Mouse (Mus musculus) heart, postnatal 14 days (tissue): Measurements from ENCODE around the gene Rasl11a. TPM values are rescaled to one million over a fixed set of nuclear protein-coding genes. Genes with fewer than 3 reads are reported as not detected.

Source experiments
- DNase-seq, 2 experiments: peaks; one replicate each; pipeline ENCODE4 v3.0.0; 2021 to 2022
- intact Hi-C: fragments of 180-260 bp; cut with DNase I; formaldehyde crosslinking; loops from one replicate; pipeline ENCODE4 v1.15.1; 2025
- long read RNA-seq, 2 experiments: library from polyadenylated mRNA; stranded (forward); transcript quantifications; one replicate each; pipeline ENCODE4 v2.0.0; 2021
- total RNA-seq, 2 experiments: library from RNA; stranded (reverse); gene quantifications; 2 replicates each; pipeline ENCODE4 v1.2.3; 2021

Rasl11a gene
- total RNA-seq, result 1 to 10 TPM; 4.4 to 5.8 TPM
- long read RNA-seq, experiment 1, transcript Rasl11a-201 (4 exons, 1,126 nt), result major isoform, 12 of 12 reads
- long read RNA-seq, experiment 1, partial matches to known transcripts, result 0 of 12 reads
- long read RNA-seq, experiment 1, other reads (novel, unspliced or antisense), result 0 of 12 reads
- long read RNA-seq, experiment 2, transcript Rasl11a-201 (4 exons, 1,126 nt), result major isoform, 11 of 11 reads
- long read RNA-seq, experiment 2, partial matches to known transcripts, result 0 of 11 reads
- long read RNA-seq, experiment 2, other reads (novel, unspliced or antisense), result 0 of 11 reads

- intact Hi-C loops, result loop anchor here (2.0 kb wide), 1 partner anchor 60 kb away; no protein-coding TSS in a partner anchor
Measured at GRCm38 (mm10) chr5:146844945-146845365, at the start of gene Rasl11a. Rasl11a (plus strand) TSS chr5:146845071.

GRCm38 (mm10) chr5:146795728-146796127 is 49.1 kb upstream of the Rasl11a start:
- intact Hi-C loops, result loop anchor here (1.0 to 5.0 kb wide), 4 partner anchors 25 to 107 kb away; partner anchors contain the start of gene Rpl21
- no peak for DNase-seq

More at GRCm38 (mm10) chr5:146844945-146845365, at the start of gene Rasl11a:
- DNase-seq, result peak; percentile 89 to 90

- intact Hi-C loops, result loop anchor here (5.0 kb wide), 1 partner anchor 104 kb away; no protein-coding TSS in a partner anchor
- DNase-seq, result no peak
Measured at GRCm38 (mm10) chr5:146798031-146798430, 46.8 kb upstream of the Rasl11a start.

- no peak for DNase-seq
- intact Hi-C loops, result no loop called here
Measured at GRCm38 (mm10) chr5:146806004-146806430, 38.9 kb upstream of the Rasl11a start.

- intact Hi-C loops, result no loop called here
- DNase-seq, result no peak
Measured at GRCm38 (mm10) chr5:146809951-146810350, 34.9 kb upstream of the Rasl11a start.

- intact Hi-C loops, result no loop called here
- no peak for DNase-seq
Measured at GRCm38 (mm10) chr5:146812866-146813265, 32.0 kb upstream of the Rasl11a start.

- DNase-seq, result no peak
- intact Hi-C loops, result no loop called here
Measured at GRCm38 (mm10) chr5:146813421-146813820, 31.4 kb upstream of the Rasl11a start.

- intact Hi-C loops, result no loop called here
Measured at GRCm38 (mm10) chr5:146815394-146815793, 29.5 kb upstream of the Rasl11a start.

GRCm38 (mm10) chr5:146817583-146817982 is 27.3 kb upstream of the Rasl11a start:
- intact Hi-C loops, result no loop called here
- DNase-seq, result no peak

More at GRCm38 (mm10) chr5:146815394-146815793, 29.5 kb upstream of the Rasl11a start:
- no peak for DNase-seq

GRCm38 (mm10) chr5:146818906-146819623 is 25.8 kb upstream of the Rasl11a start:
- no peak for DNase-seq
- intact Hi-C loops, result no loop called here

- intact Hi-C loops, result no loop called here
- DNase-seq, result no peak
Measured at GRCm38 (mm10) chr5:146823005-146823404, 21.9 kb upstream of the Rasl11a start.

- intact Hi-C loops, result no loop called here
Measured at GRCm38 (mm10) chr5:146829528-146829927, 15.3 kb upstream of the Rasl11a start.

GRCm38 (mm10) chr5:146832435-146832768 is 12.5 kb upstream of the Rasl11a start:
- intact Hi-C loops, result loop anchor here (2.0 to 5.0 kb wide), 2 partner anchors 38 to 125 kb away; partner anchors contain the start of gene Usp12
- DNase-seq, result no peak

More at GRCm38 (mm10) chr5:146829528-146829927, 15.3 kb upstream of the Rasl11a start:
- no peak for DNase-seq

GRCm38 (mm10) chr5:146832769-146833448 is 12.0 kb upstream of the Rasl11a start, which contains the start of gene Rpl21:
Rpl21 (plus strand) TSS chr5:146832890.
- intact Hi-C loops, result loop anchor here (2.0 to 5.0 kb wide), 2 partner anchors 38 to 126 kb away; partner anchors contain the start of gene Usp12
- DNase-seq, result peak; percentile 93 to 95

GRCm38 (mm10) chr5:146833673-146834201 is 11.1 kb upstream of the Rasl11a start:
- intact Hi-C loops, result loop anchor here (2.0 to 5.0 kb wide), 2 partner anchors 39 to 126 kb away; partner anchors contain the start of gene Usp12

GRCm38 (mm10) chr5:146834959-146835358 is 9.9 kb upstream of the Rasl11a start:
- DNase-seq, result no peak
- intact Hi-C loops, result loop anchor here (5.0 kb wide), 1 partner anchor 128 kb away; no protein-coding TSS in a partner anchor

More at GRCm38 (mm10) chr5:146833673-146834201, 11.1 kb upstream of the Rasl11a start:
- no peak for DNase-seq

- no peak for DNase-seq
- intact Hi-C loops, result no loop called here
Measured at GRCm38 (mm10) chr5:146837967-146838720, 6.7 kb upstream of the Rasl11a start.

GRCm38 (mm10) chr5:146838836-146839648 is 5.8 kb upstream of the Rasl11a start:
- intact Hi-C loops, result no loop called here
- DNase-seq, result no peak

GRCm38 (mm10) chr5:146839760-146840159 is 5.1 kb upstream of the Rasl11a start:
- no peak for DNase-seq
- intact Hi-C loops, result no loop called here
